Mouse (Mus musculus) left cerebral cortex, adult 9 months (tissue): ENCODE data around the gene Gm5751.
"Not testable (repeated sequence)": the region's sequence is repeated elsewhere in the genome, so short reads cannot be mapped to it uniquely, and the experiment has no call there.

Source experiments
- DNase-seq, 2 experiments: peaks; one replicate each; pipeline ENCODE4 v3.0.0; 2022; ENCODE audit warnings: low spot score in 2 of 2

Gm5751 gene

GRCm38 (mm10) chrX:8873953-8874352 is at the start of gene Gm5751:
Gene Gm5751 (plus strand): TSS chrX:8874253.
- DNase-seq, result not testable (repeated sequence)

GRCm38 (mm10) chrX:8832043-8832442 is 42.0 kb upstream of the Gm5751 start:
- DNase-seq, result peak in 1 of 2 experiments; percentile 65

GRCm38 (mm10) chrX:8843694-8844093 is 30.4 kb upstream of the Gm5751 start, which contains the start of gene Gm6592:
Gene Gm6592 (plus strand): TSS chrX:8843994.
- no peak for DNase-seq

GRCm38 (mm10) chrX:8852486-8852885 is 21.6 kb upstream of the Gm5751 start:
- DNase-seq, result no peak

GRCm38 (mm10) chrX:8864331-8864730 is 9.7 kb upstream of the Gm5751 start:
- DNase-seq, result peak; percentile 25 to 83

GRCm38 (mm10) chrX:8884336-8884735 is 10.3 kb downstream of the Gm5751 start:
- DNase-seq, result no peak

GRCm38 (mm10) chrX:8891975-8892342 is 17.9 kb downstream of the Gm5751 start:
- DNase-seq, result no peak

GRCm38 (mm10) chrX:8892343-8893155 is 18.5 kb downstream of the Gm5751 start, which contains the start of gene B630019K06Rik:
Gene B630019K06Rik (plus strand): TSS chrX:8892382.
- peak in 1 of 2 experiments; percentile 46 for DNase-seq

GRCm38 (mm10) chrX:8893182-8893651 is 19.2 kb downstream of the Gm5751 start:
- peak in 1 of 2 experiments; percentile 4 for DNase-seq

- no peak for DNase-seq
Observed at GRCm38 (mm10) chrX:8900823-8901222, 26.8 kb downstream of the Gm5751 start.

GRCm38 (mm10) chrX:8901906-8902472 is 27.9 kb downstream of the Gm5751 start:
- DNase-seq, result no peak

GRCm38 (mm10) chrX:8921080-8921479 is 47.0 kb downstream of the Gm5751 start:
- DNase-seq, result no peak

GRCm38 (mm10) chrX:8921813-8922607 is 48.0 kb downstream of the Gm5751 start:
- DNase-seq, result no peak

GRCm38 (mm10) chrX:8927308-8927707 is 53.3 kb downstream of the Gm5751 start:
- no peak for DNase-seq
